Mouse (Mus musculus) gastrocnemius, postnatal 10 days (tissue): ENCODE results near the gene Sec22a. TPM values are rescaled to one million over a fixed set of nuclear protein-coding genes. Genes with fewer than 3 reads are reported as not detected.

Experiments
- total RNA-seq, 2 experiments: library from RNA; stranded (reverse); gene quantifications; 2 replicates each; pipeline ENCODE4 v1.2.3; 2021

Gene Sec22a
- total RNA-seq, 2 experiments from 2014 or later: 9.2 to 10.5 TPM

Other genes starting within 250 kb of the Sec22a start
- 1 to 10 TPM; 2.4 to 3.1 TPM for gene Adcy5, start 209.0 kb downstream of the Sec22a start, total RNA-seq
- 10 to 100 TPM in 1 of 2 experiments, 1 to 10 TPM in 1; 7.5 to 12.4 TPM for gene Pdia5, start 127.0 kb upstream of the Sec22a start, total RNA-seq
- 1 to 10 TPM; 1.9 to 4.1 TPM for gene Sema5b, start 177.2 kb upstream of the Sec22a start, total RNA-seq